ENCODE assay signal across 1 mouse cellular context in the genomic region with DNA sequence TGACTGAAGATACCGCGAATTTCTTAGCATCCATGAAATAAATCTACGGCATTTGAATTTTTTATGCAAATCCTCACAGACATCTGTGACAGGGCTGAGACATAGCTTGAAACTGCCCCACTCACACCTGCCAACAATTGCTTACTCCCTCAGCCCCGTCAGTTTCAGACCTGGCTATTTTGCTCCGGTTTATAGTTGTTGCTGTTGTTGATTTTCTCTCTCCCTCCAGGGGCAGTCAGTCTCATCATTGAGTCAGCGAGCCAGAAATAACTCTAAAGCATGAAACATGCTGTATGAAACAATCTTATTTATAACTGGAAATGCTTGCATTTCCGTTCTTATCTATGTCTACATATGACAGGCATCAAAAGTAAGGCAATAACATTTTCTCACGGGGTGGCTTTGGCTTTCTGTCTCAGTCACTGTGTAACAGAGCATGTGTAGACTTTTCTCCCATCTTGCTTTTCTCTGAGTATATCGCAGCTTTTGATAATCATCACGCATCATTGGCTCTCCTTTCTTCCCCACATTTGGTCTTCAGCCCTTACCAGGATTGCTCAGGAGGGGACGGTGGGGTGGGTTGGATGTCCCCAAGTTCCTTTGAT.
A peak's percentile ranks its signal among the peaks of the same experiment; 100 is the strongest.
TF ChIP-seq lines count a peak whose summit lies in the region.

No protein-coding gene starts in this region.

TF ChIP-seq in CH12.LX, 34 proteins besides CTCF, POLR2A, EP300 and RAD21:
- TF ChIP-seq ETS1 (conservative IDR thresholded peaks at IDR 0.05; ENCODE audit: low read depth, low read length) (no peak), SIN3A (IDR thresholded peaks at IDR 0.05; ENCODE audit: low read length) (no peak), MEF2A (IDR thresholded peaks at IDR 0.05; ENCODE audit: borderline replicate concordance, low read depth, low read length) (peak; percentile 66), IRF4 (IDR thresholded peaks at IDR 0.05; ENCODE audit: low read depth, low read length) (0 out of 2 replicates have a peak, but pooled peaks have one; percentile 24), ZNF384 (IDR thresholded peaks at IDR 0.05; ENCODE audit: low read depth, low read length) (no peak), TCF12 (IDR thresholded peaks at IDR 0.05; ENCODE audit: low read depth, low read length) (0 out of 2 replicates have a peak, but pooled peaks have one; percentile 35), JUN (IDR thresholded peaks at IDR 0.05; ENCODE audit: insufficient read depth, low read depth, low read length) (0 out of 2 replicates have a peak, but pooled peaks have one; percentile 26)
